Mouse (Mus musculus) spleen, embryonic (tissue): ENCODE data around the gene Phc1.

Experiments
- CTCF ChIA-PET: fragments of 350-600 bp; sonication (Branson Sonifier 250); formaldehyde crosslinking; loops from one replicate; lab custom pipeline; 2022; lab: Charles Lee

Phc1 gene

DNA sequence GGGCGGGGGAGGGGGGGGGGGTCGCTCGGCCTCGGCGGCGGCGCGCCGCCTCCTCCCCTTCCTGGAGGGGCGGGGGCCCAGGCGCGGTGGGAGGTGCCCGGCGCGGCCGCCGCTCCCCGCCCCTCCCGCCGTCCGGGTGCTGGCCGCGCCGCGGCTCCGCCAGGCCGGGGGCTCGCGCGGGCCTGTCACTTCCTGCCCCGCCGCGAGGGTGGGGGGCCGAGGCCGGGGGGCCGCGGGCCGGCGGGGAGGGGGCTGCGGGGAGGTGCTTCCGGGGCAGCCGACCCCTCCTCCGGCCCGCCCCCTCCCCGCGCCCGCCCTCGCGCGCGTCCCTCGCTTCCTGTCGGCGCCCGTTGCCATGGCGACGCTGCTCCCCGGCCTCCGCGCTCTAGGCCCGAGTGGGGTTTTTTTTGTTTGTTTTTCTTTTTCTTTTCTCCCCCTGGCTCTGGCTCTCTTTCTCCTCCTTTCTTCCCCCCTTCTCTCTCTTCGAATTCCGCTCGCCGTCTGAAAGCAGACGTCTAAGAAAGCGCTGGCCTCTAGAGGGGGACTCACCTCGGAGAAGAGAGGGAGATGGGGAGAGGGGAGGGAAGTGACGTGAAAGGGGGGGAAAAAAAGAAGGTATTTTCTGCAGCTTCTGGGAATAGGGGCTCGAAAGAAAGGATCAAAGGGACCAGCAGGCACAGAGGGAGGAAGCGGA, 566 bp downstream of the Phc1 start:
- CTCF ChIA-PET = interaction anchor here (1.1 kb wide), 1 partner anchor 32 kb away, joined by 3 read pairs; the partner anchor contains the start of gene M6pr

DNA sequence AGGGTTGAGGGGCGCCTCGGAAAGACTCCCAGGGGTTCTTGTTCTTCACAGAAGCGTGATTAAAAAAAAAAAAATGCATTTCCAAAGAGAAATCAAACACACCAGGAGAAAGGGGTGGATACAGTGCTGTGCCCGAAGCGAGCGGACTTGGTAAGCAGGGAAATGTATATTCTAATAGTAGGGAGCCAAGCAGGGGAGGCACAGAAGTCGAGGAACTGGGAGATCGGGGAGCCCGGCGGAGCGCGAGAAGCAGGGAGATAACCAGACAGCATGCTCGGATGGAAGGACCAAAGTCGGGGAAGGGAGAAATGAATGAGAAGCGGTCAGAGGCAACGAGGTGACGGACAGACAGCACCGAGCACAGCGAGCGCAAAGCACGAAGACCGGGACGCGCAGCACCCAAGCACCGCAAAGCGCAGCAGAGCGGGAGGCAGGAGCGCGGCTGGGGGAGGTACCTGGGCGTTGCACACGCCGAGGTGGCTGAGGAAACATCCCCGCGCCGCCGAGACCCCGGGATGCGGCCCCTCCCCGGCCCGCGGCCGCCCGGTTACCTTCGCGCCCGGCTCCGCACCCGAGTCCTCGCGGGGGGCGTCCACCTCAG, 1.2 kb downstream of the Phc1 start:
- CTCF ChIA-PET = no interaction called here

DNA sequence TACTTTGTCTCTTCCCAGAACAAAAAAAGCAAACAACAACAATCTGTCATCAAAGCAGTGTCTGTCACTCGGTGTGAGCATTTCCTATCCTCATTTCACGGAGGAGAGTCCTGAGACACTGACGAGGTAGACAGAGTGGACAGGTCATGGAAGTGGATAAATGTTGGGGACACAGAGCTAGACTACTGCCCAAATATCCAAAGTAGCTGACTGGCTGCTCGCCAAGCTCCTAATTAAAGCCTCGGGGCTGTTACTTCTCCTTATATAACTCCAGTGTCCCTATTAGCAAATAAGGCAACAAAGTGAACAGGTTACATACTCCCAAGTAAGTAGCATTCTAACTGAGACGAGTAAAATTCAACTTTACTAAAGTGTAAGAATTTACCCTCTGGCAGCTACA, 2.8 kb downstream of the Phc1 start:
- CTCF ChIA-PET = no interaction called here

DNA sequence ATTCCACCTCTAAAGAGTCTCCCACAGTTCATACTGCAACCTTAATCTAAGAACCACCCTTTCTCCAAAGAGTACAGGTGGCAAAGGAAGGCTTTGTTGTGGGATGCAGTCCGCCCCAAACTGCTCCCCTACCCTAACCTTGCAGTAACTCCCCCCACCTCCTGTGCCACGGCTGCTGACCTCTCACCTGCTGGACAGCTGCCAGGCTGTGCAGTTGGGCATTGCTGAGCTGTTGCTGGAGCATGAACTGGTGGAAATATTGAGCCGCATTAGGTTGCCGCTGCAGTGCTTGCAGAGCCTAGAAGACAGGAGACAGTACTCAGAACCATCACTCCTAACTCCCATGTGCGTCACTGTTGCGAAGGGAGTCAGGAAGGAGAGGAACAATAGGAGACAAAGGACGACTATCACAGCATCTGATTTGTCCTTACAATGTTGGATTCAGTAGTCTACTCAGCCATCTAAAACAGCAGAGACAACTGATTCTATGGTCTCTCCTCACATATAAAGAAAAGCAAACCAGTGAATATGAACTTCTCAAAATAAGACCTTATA, 5.5 kb downstream of the Phc1 start:
- CTCF ChIA-PET = no interaction called here

DNA sequence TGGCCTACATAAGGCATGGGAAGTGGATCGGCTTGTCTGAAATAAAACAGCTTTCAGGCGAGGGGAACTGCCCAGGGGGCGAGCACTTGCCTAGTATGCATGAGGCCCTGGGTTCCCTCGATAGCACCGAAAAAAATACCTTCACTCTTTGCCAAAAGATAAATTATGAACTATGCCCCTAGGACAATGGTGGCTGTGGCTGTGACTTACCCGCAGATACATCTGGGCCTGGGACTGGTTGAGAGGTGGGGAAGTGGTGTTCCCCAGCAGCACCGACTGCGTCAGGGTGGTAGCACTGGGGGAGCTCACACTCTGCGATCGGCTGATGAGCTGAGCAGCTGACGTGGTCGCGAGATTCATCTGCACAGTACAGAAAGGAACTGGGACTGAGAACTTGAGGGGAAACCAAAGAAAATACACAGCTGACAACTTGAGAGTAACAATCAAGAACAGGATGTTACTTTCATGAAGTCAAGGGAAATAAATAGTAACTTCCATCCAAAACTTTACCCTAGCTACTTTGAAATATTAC, 7.2 kb downstream of the Phc1 start:
- CTCF ChIA-PET = no interaction called here

DNA sequence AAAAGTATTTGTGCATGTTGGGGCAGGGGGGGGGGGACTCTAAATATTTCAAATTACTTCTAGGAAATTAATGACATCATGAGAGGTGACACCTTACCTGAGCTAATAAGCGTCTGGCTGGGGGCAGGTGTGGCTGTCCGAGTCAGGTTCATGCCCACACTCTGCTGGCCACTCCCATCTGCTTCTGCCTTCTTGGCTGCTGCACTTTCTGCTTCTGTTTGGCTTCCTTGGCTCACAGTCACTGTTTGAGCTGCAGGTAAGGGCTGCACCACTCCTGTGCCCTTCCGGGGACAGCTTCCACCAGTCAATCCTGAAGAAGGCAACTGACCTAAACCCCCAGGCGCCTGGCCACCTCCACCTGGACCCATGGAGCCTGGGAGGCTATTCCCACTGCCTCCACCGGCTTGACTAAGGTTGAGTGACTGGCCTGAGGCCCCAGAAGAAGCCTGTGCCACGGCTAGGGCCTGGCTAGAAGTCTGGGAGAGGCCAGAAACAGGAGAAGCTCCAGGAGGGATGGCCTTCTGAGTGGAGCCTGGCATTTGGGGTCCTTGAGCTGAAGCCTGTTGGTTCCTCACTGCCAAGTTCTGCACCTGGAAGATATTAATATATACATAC, 14.9 kb downstream of the Phc1 start:
- CTCF ChIA-PET = no interaction called here

DNA sequence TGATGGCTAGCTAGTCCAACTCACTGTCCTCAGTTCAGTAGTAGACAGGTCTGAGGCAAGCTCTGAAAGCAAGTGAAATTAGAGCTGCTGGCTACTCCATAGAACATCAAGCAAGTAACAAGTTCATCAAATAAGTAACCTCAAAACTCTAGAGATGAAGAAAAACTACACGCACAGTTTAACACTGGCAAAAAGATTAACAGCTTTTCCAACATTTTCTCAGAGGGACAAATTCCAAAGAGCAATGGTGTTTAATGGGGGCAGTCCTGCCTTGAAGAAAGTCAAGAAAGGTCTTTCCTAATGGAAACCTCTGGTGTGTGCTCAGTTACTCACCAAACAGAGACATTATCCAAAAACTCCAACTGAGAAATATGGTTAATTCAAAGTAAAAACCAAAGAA, 21.6 kb downstream of the Phc1 start:
- CTCF ChIA-PET = no interaction called here

DNA sequence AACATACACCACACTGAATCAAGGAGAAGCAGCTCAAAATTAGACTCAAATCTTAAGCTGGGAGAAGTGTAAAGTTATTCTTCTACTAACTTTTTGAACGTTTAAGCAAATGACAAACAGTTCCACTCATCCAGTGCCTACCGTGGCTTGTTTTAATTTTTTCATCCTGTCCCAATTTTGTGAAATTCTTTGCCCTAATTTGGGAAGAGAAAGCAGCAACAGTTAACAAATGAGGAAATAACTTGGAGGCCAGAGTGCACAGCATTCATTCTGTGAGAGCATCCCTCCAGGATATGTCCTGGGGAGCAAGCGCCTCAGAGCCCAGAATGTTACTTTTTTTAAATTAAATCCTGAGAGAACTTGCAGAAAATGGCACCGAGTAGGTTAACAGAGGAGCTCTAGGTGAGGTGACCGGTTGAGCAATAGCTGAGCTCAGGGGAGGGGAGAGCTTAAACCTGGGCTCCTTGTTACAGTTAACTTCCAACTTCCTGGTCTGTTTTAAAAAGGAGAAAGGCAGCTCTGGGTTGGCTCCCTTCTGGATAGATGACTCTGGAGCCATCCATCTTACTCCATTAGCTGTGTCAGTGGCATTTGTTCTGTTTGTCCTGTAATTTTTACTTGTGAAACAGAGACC, 30.1 kb downstream of the Phc1 start:
- CTCF ChIA-PET = interaction anchor here (0.6 kb wide), 1 partner anchor 52 kb away, joined by 4 read pairs; no protein-coding TSS in a partner anchor

DNA sequence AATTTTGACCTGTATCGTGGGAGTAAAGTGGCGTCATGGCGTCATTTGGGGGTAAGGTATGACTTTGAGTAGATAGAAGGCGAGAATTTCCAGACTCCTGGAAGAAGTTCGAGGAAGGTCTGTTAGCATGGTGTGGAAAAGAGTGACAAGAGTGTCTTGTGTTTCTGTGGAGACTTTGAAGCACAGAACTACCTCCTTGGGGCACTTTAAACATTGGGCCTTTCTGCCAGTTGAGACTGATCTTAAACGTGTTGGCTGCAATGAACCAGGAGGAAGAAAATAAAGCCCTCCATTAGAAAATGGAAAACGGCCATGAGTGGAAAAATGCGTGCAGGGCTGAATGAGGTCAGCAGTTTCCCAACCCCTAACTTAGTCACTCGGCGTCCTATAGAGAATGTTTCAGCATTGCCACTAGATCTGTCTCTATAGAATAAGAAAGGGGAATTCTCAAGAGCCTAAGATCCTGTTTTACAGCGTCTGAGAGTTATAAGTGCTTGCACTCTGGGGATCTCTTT, 30.9 kb downstream of the Phc1 start:
- CTCF ChIA-PET = interaction anchor here (0.6 kb wide), 1 partner anchor 51 kb away, joined by 4 read pairs; no protein-coding TSS in a partner anchor

DNA sequence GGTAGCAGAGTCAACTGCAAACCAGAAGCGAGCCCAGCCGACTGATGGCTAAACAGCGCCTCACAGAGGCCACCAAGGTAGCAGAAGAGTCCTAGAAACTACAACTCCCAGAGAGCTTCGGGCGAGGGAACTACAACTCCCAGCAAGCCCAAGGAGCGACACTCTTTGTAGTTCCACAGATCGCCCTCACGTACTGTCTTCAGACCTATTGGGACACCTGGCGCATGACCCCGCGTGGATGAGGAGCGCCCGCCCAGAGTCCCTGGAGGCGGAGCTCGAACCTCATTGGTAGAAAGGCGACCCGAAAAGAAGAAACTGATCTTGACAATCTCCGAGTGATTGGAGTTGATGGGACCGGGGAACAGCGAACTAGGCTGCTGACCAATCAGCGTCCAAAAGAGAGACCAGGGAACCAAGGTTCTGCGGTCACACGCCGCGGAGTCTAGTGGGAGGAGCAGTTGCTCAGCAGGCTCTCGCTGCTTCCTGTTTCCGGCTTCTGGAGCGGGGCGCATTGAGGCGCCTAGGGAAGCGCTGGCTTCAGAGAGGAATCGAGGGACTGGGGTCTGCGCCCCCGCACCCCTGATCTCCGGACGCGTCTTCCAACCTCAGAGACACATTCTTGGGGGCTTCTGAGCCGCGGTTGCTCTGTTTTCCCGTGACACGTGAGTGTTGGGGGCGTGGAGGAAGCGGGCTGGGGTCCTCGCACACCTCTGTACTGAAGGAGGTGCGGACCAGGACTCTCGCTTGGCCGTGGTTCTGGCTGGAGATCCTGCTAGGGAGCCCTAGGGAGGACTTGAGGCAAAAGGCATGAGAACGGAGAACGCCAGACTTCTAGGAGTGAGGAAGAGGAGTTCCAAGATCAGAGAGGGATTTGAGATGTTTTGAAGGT, 31.6 kb downstream of the Phc1 start, which contains the start of gene M6pr:
Gene M6pr, plus strand, starts transcription at position 216 of the 889 bp plus-strand sequence.
- CTCF ChIA-PET = interaction anchor here (1.4 kb wide), 1 partner anchor 31 kb away, joined by 3 read pairs; the partner anchor contains the start of gene Phc1

DNA sequence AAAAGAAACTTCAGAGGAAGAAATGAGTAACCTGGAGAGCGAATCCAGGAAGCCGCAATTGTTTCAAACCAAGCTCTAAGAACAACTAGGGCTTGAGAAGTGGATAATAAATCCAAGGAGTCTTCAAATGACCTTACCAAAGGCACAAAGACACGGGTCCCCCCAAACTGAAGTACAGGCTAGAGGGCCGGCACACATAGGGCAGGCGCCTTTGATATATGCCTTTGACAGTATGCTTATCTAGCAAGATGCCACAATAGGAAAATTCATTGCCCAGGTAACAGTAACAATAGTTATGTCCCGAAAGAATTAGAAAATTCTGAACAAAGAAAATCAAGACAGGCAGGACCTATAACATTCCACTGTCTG, 32.2 kb downstream of the Phc1 start:
- CTCF ChIA-PET = interaction anchor here (0.6 to 1.4 kb wide), 2 partner anchors 32 to 294 kb away, joined by 3 to 6 read pairs; partner anchors contain the start of genes Apobec1 and Phc1

DNA sequence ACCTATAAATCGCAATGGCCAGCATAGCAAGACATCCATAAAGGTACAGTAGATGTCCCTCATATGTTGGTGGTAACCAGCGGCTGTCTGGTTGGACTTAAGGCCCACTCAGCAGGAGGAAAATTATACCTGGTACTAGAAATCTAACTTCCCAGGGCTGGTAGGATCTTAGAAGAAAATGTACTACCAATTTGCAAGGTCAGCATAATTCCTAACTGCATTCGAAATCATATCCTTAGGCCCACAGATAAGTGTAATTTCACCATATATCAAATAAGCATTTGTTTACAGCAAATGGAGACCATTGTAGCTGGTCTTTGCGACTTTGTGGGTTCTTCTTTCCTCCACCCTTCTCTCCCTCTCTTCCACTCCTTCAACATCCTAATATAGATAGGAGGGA, 33.7 kb downstream of the Phc1 start:
- CTCF ChIA-PET = no interaction called here

DNA sequence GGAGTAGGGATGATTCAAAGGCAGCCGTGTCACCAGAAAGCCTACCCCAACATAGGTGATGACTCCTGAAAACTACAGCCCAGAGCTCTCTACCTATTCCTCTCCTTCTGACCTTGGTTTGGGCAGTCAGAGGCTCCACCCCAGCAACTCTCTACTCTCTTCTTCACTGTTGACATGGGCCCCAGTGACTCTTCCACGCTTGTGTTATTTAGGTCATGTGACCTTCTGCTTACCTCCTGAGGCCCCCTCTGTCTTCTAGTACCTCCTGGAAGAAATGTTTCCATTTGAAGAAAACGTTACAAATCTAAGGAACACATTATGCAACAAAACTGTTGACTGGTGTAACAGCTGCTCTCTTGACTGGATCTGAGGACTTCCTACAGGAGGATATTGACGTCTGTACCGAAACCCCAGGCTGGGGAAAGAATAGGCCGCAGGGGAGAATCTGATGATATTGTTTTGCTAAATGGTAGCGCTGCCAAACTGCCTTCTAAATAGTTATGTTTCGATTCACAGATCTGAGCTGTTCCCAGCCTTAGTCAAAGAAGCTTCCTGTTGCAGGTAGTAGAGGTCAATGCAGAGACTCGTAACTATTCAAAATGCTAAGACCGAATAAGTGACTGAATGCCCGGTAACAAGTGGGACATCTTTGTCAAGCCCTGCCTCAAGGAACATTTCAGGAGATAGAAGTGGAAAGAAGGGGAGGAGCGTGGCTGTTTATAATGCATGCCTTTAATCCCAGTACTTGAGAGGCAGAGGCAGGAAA, 35.4 kb downstream of the Phc1 start:
- CTCF ChIA-PET = no interaction called here

DNA sequence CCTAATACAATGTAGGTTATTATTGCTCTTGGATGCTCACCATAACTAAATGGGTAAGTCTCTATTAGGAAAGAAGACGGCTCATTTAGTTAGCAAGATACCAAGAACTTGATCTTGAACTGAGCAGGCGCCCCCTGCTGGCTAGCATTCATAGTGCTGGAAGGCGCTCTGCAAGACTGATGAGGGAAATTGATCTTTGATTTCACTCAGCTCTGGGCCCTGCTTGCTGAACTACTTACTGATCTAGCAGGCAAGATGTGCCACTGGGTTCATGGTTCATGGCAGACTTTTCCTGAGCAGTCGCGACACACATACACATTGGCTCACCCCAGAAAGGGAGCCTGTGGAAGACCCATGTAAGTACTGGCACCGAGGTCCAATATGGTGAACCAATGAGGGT, 36.0 kb downstream of the Phc1 start:
- CTCF ChIA-PET = no interaction called here

DNA sequence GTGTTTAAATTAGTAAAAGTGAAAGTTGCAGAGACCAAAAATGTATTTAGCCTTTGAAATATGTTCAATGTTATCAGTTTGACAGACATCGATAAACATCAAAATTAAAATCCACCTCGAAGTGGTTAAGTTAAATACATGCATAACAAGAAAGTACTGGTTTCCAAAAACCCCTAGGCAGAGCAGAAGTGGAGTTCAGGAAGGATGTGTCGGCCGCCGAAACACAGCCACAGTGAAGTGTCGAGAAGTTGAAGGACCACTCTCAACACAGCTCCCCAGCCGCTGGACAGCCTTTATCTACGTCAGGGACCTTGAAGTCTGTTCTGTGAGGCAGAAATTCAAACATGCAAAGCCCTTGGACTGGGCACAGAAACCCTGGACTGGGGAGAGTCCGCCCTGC, 36.8 kb downstream of the Phc1 start:
- CTCF ChIA-PET = no interaction called here

DNA sequence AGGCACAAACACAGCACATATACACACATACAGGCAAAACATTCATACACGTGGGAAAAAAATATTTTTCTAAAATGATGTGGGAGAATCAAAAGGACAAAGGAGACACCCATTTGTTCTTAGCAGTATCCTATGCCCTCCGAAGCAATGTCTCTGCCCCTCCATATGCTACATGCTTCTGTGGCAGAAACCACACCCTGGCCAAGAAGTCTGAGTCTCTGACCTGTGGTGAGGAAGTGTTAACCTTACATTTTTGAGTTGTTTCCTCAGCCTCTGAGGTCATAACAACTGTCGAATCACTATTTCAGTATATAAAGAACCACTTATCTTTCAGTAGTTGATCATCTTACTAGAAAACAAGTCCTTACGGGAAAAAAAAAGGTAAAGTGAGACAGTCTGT, 37.7 kb downstream of the Phc1 start:
- CTCF ChIA-PET = no interaction called here

DNA sequence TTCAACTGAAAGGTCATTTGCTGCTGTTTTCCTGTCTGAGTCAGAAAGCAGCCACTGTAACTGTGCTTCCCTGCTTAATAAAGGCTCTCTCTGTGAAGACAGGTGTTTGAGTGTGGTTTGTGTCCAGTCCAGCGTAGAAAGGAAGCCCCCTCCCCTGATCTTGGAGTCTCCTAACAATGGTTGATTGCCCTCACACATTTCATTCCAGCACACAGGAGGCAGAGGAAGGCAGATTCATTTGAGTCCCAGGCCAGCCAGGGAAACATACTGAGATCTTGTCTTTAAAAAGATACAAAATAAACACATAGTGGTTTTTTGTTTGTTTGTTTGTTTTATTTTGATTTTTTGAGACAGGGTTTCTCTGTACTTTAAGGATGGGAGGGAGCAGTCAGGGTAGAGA, 38.2 kb downstream of the Phc1 start:
- CTCF ChIA-PET = no interaction called here

DNA sequence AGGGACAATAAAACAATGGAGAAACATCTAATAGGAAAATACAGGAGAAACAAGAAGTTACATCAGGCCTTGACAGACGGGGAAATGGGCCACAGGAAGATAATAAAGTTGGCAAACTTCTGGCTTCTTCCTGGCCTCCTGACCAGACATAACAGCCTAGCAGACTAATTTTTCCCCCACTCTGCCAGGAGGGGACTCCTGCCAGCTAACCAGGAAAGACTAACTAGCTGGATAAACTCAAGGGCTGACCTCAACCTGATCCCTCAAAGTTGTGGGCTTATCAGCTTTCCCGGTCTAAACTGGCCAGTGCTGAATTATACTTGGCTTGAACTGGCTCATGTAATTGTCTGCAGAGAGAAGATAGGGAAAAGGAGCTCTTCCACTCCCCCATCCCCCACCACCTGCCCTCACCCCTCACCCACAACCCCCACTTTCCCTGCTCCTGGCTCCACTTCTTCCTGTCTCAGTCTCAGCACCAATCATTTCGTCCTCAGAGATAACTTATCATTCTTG, 40.7 kb downstream of the Phc1 start:
- CTCF ChIA-PET = no interaction called here

DNA sequence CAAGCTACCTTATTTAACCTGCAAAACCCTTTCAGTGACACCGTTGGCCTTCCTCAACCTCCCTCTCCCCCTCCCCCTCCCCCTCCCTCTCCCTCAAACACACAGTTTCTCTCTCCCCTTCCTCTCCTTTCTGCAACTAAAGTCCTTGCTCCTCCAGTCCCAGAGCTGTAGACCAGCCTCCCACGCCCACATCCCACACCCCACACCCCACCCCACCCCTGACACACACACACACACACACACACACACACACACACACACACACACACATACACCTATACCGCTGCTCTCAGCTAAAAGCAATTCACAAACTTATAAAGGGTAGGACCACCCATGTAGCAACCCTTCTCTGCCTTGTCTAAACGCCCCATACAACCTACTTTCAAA, 42.1 kb downstream of the Phc1 start:
- CTCF ChIA-PET = no interaction called here
